Mouse (Mus musculus) heart, embryonic 14.5 days (tissue): Measurements from ENCODE around the gene Irf2bp2. TPM values are rescaled to one million over a fixed set of nuclear protein-coding genes. Genes with fewer than 3 reads are reported as not detected.

Source experiments
- ATAC-seq: fragments of 200-750 bp; cut with Nextera tagmentation; 2 replicates; pipeline ENCODE4 v1.8.0; 2017; ENCODE audit warnings: low read depth, moderate TSS enrichment; ENCODE audit not compliant: insufficient number of reproducible peaks, insufficient read depth, low FRiP score
- H3K27ac ChIP-seq, 2 experiments: fragments of 200-500 bp in 1 of 2; fragments of 300-500 bp in 1 of 2; sonication (generic) in 1 of 2; replicated peaks in 1 of 2; 2 replicates each; pipeline ENCODE4 v1.5.1; 2012 to 2014; ENCODE audit warnings: low read depth in 2 of 2, low read length in 2 of 2, control low read depth in 1 of 2, mild to moderate bottlenecking in 1 of 2, mixed read lengths in 1 of 2; ENCODE audit not compliant: control insufficient read depth in 1 of 2, insufficient read depth in 1 of 2
- H3K27me3 ChIP-seq: fragments of 300-500 bp; sonication (generic); 2 replicates; pipeline ENCODE4 v1.6.1; 2014; ENCODE audit warnings: mild to moderate bottlenecking, low read length, control low read depth; ENCODE audit not compliant: control insufficient read depth, insufficient read depth
- H3K36me3 ChIP-seq: fragments of 300-500 bp; sonication (generic); 2 replicates; pipeline ENCODE4 v1.6.1; 2014; ENCODE audit warnings: mild to moderate bottlenecking, control low read depth, low read length, mixed read lengths; ENCODE audit not compliant: control insufficient read depth, insufficient read depth
- H3K4me1 ChIP-seq, 2 experiments: fragments of 200-500 bp in 1 of 2; fragments of 300-500 bp in 1 of 2; sonication (generic) in 1 of 2; 2 replicates each; pipeline ENCODE4 v1.6.1; 2012 to 2014; ENCODE audit warnings: low read length in 2 of 2, control low read depth in 1 of 2, mixed read lengths in 1 of 2; ENCODE audit not compliant: control insufficient read depth in 2 of 2, insufficient read depth in 2 of 2
- H3K4me2 ChIP-seq: fragments of 300-500 bp; sonication (generic); 2 replicates; pipeline ENCODE4 v1.6.1; 2014; ENCODE audit warnings: mild to moderate bottlenecking, low read length
- H3K4me3 ChIP-seq, 2 experiments: fragments of 200-500 bp in 1 of 2; fragments of 300-500 bp in 1 of 2; sonication (generic) in 1 of 2; 2 replicates each; pipeline ENCODE4 v1.5.1; 2012 to 2014; ENCODE audit warnings: low read length in 2 of 2, mild to moderate bottlenecking in 2 of 2, control low read depth in 1 of 2, low read depth in 1 of 2, moderate library complexity in 1 of 2; ENCODE audit not compliant: control insufficient read depth in 1 of 2, insufficient read depth in 1 of 2
- H3K9ac ChIP-seq: fragments of 300-500 bp; sonication (generic); 2 replicates; pipeline ENCODE4 v1.6.1; 2014; ENCODE audit warnings: mild to moderate bottlenecking, low read length
- H3K9me3 ChIP-seq: fragments of 300-500 bp; sonication (generic); 2 replicates; pipeline ENCODE4 v1.6.1; 2016; ENCODE audit warnings: low read length, control low read depth; ENCODE audit not compliant: control insufficient read depth
- WGBS: fragments of 180-500 bp; shearing (Covaris S2); extraction: QIAGEN DNeasy Blood & Tissue Kit; methylation state at CpG from one replicate; pipeline ENCODE4 v1.1.7; 2014; 5-methylcytosine and 5-hydroxymethylcytosine counted together
- polyA plus RNA-seq: library from polyadenylated mRNA; unstranded; fragments of >200 nt; fragmentation: Nextera tagmentation; extraction: Ambion mirVana; gene quantifications from 2 replicates; pipeline ENCODE4 v1.2.1, GENCODE M21; 2014

Gene Irf2bp2
- polyA plus RNA-seq, 1 experiment from 2014 or later, result 9.1 TPM

GRCm38 (mm10) chr8:126585561-126586031 lies 8.2 kb downstream of the Irf2bp2 start:
- WGBS, result 41% methylated on average over 9 of the region's 9 CpGs
- no peaks in the 10 kb centered on the region for H3K9me3 ChIP-seq

GRCm38 (mm10) chr8:126584844-126585231 lies 8.9 kb downstream of the Irf2bp2 start:
- H3K27me3 ChIP-seq, result no peaks in the 10 kb centered on the region
- peaks cover 18 to 55% of the 10 kb centered on the region in 2 experiments for H3K4me1 ChIP-seq
- WGBS, result 34% methylated on average over 5 of the region's 5 CpGs
- H3K4me2 ChIP-seq, result peak overlapping the region; percentile 85
- peak overlapping the region; percentile 81 for H3K9ac ChIP-seq
- no peaks in the 10 kb centered on the region for H3K9me3 ChIP-seq
- 0 out of 2 replicates have a peak, but pooled peaks have one; percentile 7 for ATAC-seq
- H3K4me3 ChIP-seq, result peak overlapping the region; percentile 35 to 38; a peak in 3 of 4 replicates
- H3K27ac ChIP-seq, result peak overlapping the region; percentile 98 to 99
- H3K36me3 ChIP-seq, result peaks cover 45% of the 10 kb centered on the region

More at GRCm38 (mm10) chr8:126585561-126586031, 8.2 kb downstream of the Irf2bp2 start:
- H3K4me2 ChIP-seq, result peak overlapping the region; percentile 85
- peaks cover 53% of the 10 kb centered on the region for H3K36me3 ChIP-seq
- H3K27ac ChIP-seq, result peak overlapping the region; percentile 98 to 99
- ATAC-seq, result no peak
- no peaks in the 10 kb centered on the region for H3K27me3 ChIP-seq
- peak overlapping the region; percentile 61 for H3K9ac ChIP-seq
- peaks cover 18 to 55% of the 10 kb centered on the region in 2 experiments for H3K4me1 ChIP-seq
- H3K4me3 ChIP-seq, result no peak overlapping the region

GRCm38 (mm10) chr8:126583971-126584843 lies 9.6 kb downstream of the Irf2bp2 start:
- H3K4me3 ChIP-seq, result peak overlapping the region; percentile 35 to 38
- peak overlapping the region; percentile 81 for H3K9ac ChIP-seq
- H3K36me3 ChIP-seq, result peaks cover 41% of the 10 kb centered on the region
- H3K9me3 ChIP-seq, result no peaks in the 10 kb centered on the region
- WGBS, result under 1% methylated on average over 68 of the region's 68 CpGs
- ATAC-seq, result peak; percentile 75
- peak overlapping the region; percentile 85 for H3K4me2 ChIP-seq
- no peaks in the 10 kb centered on the region for H3K27me3 ChIP-seq
- H3K27ac ChIP-seq, result peak overlapping the region; percentile 98 to 99
- peaks cover 18 to 55% of the 10 kb centered on the region in 2 experiments for H3K4me1 ChIP-seq

- Histone ChIP-seq H3K27ac (peak overlapping the region; percentile 97 to 99), H3K36me3 (peaks cover 36% of the 10 kb centered on the region), H3K4me2 (peak overlapping the region; percentile 85), H3K9me3 (no peaks in the 10 kb centered on the region), H3K4me3 (peak overlapping the region; percentile 32 to 38; a peak in 3 of 4 replicates), H3K27me3 (no peaks in the 10 kb centered on the region), H3K4me1 (peaks cover 18 to 55% of the 10 kb centered on the region in 2 experiments), H3K9ac (peak overlapping the region; percentile 81)
- peak; percentile 29; the same call in 1 of the 2 replicates for ATAC-seq
- 8% methylated on average over 13 of the region's 13 CpGs for WGBS
These were observed 10.3 kb downstream of the Irf2bp2 start for GRCm38 (mm10) chr8:126583534-126583933.

GRCm38 (mm10) chr8:126583018-126583417 lies 10.8 kb downstream of the Irf2bp2 start:
- Histone ChIP-seq H3K4me1 (peaks cover 18 to 55% of the 10 kb centered on the region in 2 experiments), H3K27ac (peak overlapping the region; percentile 97 to 99), H3K27me3 (no peaks in the 10 kb centered on the region), H3K36me3 (peaks cover 34% of the 10 kb centered on the region), H3K9me3 (no peaks in the 10 kb centered on the region), H3K4me2 (peak overlapping the region; percentile 85), H3K4me3 (no peak overlapping the region), H3K9ac (peak overlapping the region; percentile 81)
- ATAC-seq, result no peak
- whole genome bisulfite sequencing, result 20% methylated on average over 2 of the region's 2 CpGs

- Histone ChIP-seq H3K4me1 (peaks cover 18 to 50% of the 10 kb centered on the region in 2 experiments), H3K27me3 (no peaks in the 10 kb centered on the region), H3K9me3 (no peaks in the 10 kb centered on the region), H3K36me3 (peaks cover 29% of the 10 kb centered on the region), H3K27ac (peak overlapping the region; percentile 97 to 99), H3K4me2 (no peak overlapping the region), H3K4me3 (no peak overlapping the region), H3K9ac (peak overlapping the region; percentile 81)
- WGBS, result 29% methylated on average over 6 of the region's 6 CpGs
- ATAC-seq, result no peak
These were observed 11.3 kb downstream of the Irf2bp2 start for GRCm38 (mm10) chr8:126582509-126582908.

- Histone ChIP-seq H3K27me3 (no peaks in the 10 kb centered on the region), H3K36me3 (peaks cover 22% of the 10 kb centered on the region), H3K4me3 (no peak overlapping the region), H3K4me2 (no peak overlapping the region), H3K4me1 (peaks cover 18 to 42% of the 10 kb centered on the region in 2 experiments), H3K9ac (no peak overlapping the region), H3K9me3 (no peaks in the 10 kb centered on the region), H3K27ac (no peak overlapping the region)
- no peak for ATAC-seq
- WGBS, result 93% methylated on average over 6 of the region's 6 CpGs
These were observed 12.1 kb downstream of the Irf2bp2 start for GRCm38 (mm10) chr8:126581662-126582061.
